Mouse (Mus musculus): ENCODE measurements around the gene Spata31d1d.

Gene Spata31d1d

GRCm38 (mm10) chr13:59685236-59685635, 46.3 kb downstream of the Spata31d1d start:
- no peak for ATAC-seq (ENCODE audit: insufficient number of reproducible peaks, low FRiP score, low TSS enrichment)

GRCm38 (mm10) chr13:59682629-59683028, 48.9 kb downstream of the Spata31d1d start:
- ATAC-seq (ENCODE audit: insufficient number of reproducible peaks, low FRiP score, low TSS enrichment), result no peak

GRCm38 (mm10) chr13:59679908-59680307, 51.6 kb downstream of the Spata31d1d start:
- ATAC-seq (ENCODE audit: insufficient number of reproducible peaks, low FRiP score, low TSS enrichment), result no peak

GRCm38 (mm10) chr13:59679306-59679705, 52.2 kb downstream of the Spata31d1d start:
- no peak for ATAC-seq (ENCODE audit: insufficient number of reproducible peaks, low FRiP score, low TSS enrichment)

- no peak for ATAC-seq (ENCODE audit: insufficient number of reproducible peaks, low FRiP score, low TSS enrichment)
Measured at GRCm38 (mm10) chr13:59676316-59677229, 55.0 kb downstream of the Spata31d1d start.
